Comparison of ENCODE assay signal across 17 mouse cellular contexts in genomic region chr7:64648947-64649607, GRCm38 (mm10).
DNase-seq lines count a peak whose midpoint lies in the region; ATAC-seq and TF ChIP-seq lines count a peak whose summit lies in the region.
"Had no signal": no experiment of that assay in that cellular context is flagged by ENCODE, and none has a peak within 500 bp of the region (broad histone marks: within the 10 kb centered on the region; RNA-seq: fewer than 3 reads in every experiment).

No protein-coding gene starts in this region.

- no peak overlapping the region for H3K4me2 ChIP-seq in hindbrain, embryonic 14.5 days (replicated peaks)
- no peak overlapping the region for H3K4me2 ChIP-seq in hindbrain, postnatal 0 days (ENCODE audit: low read depth, low read length)
- H3K4me2 ChIP-seq in midbrain, embryonic 15.5 days: no peak overlapping the region
- no peak overlapping the region for H3K4me2 ChIP-seq in liver, embryonic 15.5 days
- H3K4me2 ChIP-seq in stomach, postnatal 0 days (replicated peaks; ENCODE audit: low read depth): no peak overlapping the region
- H3K4me2 ChIP-seq: embryonic facial prominence, embryonic 15.5 days; forebrain, embryonic 15.5 days; limb, embryonic 15.5 days; midbrain, embryonic 12.5 days had no signal

- ATAC-seq in hindbrain, embryonic 14.5 days (ENCODE audit: low FRiP score): 0 out of 2 replicates have a peak, but pooled peaks have one; percentile 27
- ATAC-seq in hindbrain, postnatal 0 days: no peak
- peak; percentile 43; the same call in 1 of the 2 replicates for ATAC-seq in midbrain, embryonic 15.5 days (replicated peaks)
- peak; percentile 44; the same call in 1 of the 2 replicates for ATAC-seq in liver, embryonic 15.5 days (ENCODE audit: insufficient read depth)
- ATAC-seq in stomach, postnatal 0 days (ENCODE audit: low FRiP score, low TSS enrichment): no peak
- ATAC-seq: forebrain, embryonic 15.5 days had no signal

- DNase-seq in hindbrain, embryonic 14.5 days (ENCODE audit: low spot score): no peak
- DNase-seq in hindbrain, postnatal 0 days (ENCODE audit: low spot score): no peak
- no peak for DNase-seq in midbrain, embryonic 10.5 days (ENCODE audit: low spot score)
- peak; percentile 17 for DNase-seq in stomach, postnatal 0 days (ENCODE audit: low spot score)
- no peak for DNase-seq in layer of hippocampus, postnatal 25 days (ENCODE audit: extremely low spot score in 1 of 2, low spot score in 1 of 2)
- no peak for DNase-seq in cerebellum, adult 9-11 months
- DNase-seq: adrenal gland, postnatal 10 days; cerebellum, adult 2 months; gastrocnemius, postnatal 10 days; lung, postnatal 14 days; thymus, postnatal 14 days had no signal

- H3K9me3 ChIP-seq in hindbrain, embryonic 14.5 days (ENCODE audit: control insufficient read depth, low read length): no peaks in the 10 kb centered on the region
- H3K9me3 ChIP-seq in hindbrain, postnatal 0 days (ENCODE audit: low read length): no peaks in the 10 kb centered on the region
- H3K9me3 ChIP-seq in midbrain, embryonic 15.5 days: no peaks in the 10 kb centered on the region
- H3K9me3 ChIP-seq in midbrain, embryonic 10.5 days (replicated peaks): no peaks in the 10 kb centered on the region
- no peaks in the 10 kb centered on the region for H3K9me3 ChIP-seq in liver, embryonic 15.5 days (replicated peaks)
- H3K9me3 ChIP-seq in stomach, postnatal 0 days (ENCODE audit: control insufficient read depth, low read length): no peaks in the 10 kb centered on the region
- H3K9me3 ChIP-seq: embryonic facial prominence, embryonic 15.5 days; forebrain, embryonic 15.5 days; limb, embryonic 15.5 days; midbrain, embryonic 12.5 days had no signal

- H3K36me3 ChIP-seq in hindbrain, embryonic 14.5 days (replicated peaks; ENCODE audit: control insufficient read depth, insufficient read depth): no peaks in the 10 kb centered on the region
- no peaks in the 10 kb centered on the region for H3K36me3 ChIP-seq in hindbrain, postnatal 0 days (ENCODE audit: insufficient read depth, low read length)
- no peaks in the 10 kb centered on the region for H3K36me3 ChIP-seq in midbrain, embryonic 15.5 days (replicated peaks)
- no peaks in the 10 kb centered on the region for H3K36me3 ChIP-seq in midbrain, embryonic 10.5 days
- H3K36me3 ChIP-seq in liver, embryonic 15.5 days (replicated peaks): no peaks in the 10 kb centered on the region
- H3K36me3 ChIP-seq in stomach, postnatal 0 days (ENCODE audit: control insufficient read depth, insufficient read depth, low read length): no peaks in the 10 kb centered on the region
- H3K36me3 ChIP-seq: embryonic facial prominence, embryonic 15.5 days; forebrain, embryonic 15.5 days; limb, embryonic 15.5 days; midbrain, embryonic 12.5 days had no signal

- no peak for TF ChIP-seq CTCF in hindbrain, postnatal 0 days (IDR thresholded peaks at IDR 0.05; ENCODE audit: low read depth)
- TF ChIP-seq CTCF in stomach, postnatal 0 days (IDR thresholded peaks at IDR 0.05; ENCODE audit: low read depth): no peak

- H3K9ac ChIP-seq in hindbrain, embryonic 14.5 days: no peak overlapping the region
- no peak overlapping the region for H3K9ac ChIP-seq in hindbrain, postnatal 0 days (replicated peaks; ENCODE audit: low read length)
- no peak overlapping the region for H3K9ac ChIP-seq in midbrain, embryonic 15.5 days
- H3K9ac ChIP-seq in liver, embryonic 15.5 days: no peak overlapping the region
- no peak overlapping the region for H3K9ac ChIP-seq in stomach, postnatal 0 days (ENCODE audit: low read length)
- H3K9ac ChIP-seq: embryonic facial prominence, embryonic 15.5 days; forebrain, embryonic 15.5 days; limb, embryonic 15.5 days; midbrain, embryonic 12.5 days had no signal

- no peaks in the 10 kb centered on the region for H3K27me3 ChIP-seq in hindbrain, embryonic 14.5 days (ENCODE audit: control insufficient read depth, insufficient read depth, low read length)
- H3K27me3 ChIP-seq in hindbrain, postnatal 0 days (ENCODE audit: insufficient read depth, low read length): no peaks in the 10 kb centered on the region
- no peaks in the 10 kb centered on the region for H3K27me3 ChIP-seq in midbrain, embryonic 15.5 days (replicated peaks)
- H3K27me3 ChIP-seq in midbrain, embryonic 10.5 days (ENCODE audit: low read depth, poor library complexity, severe bottlenecking): no peaks in the 10 kb centered on the region
- H3K27me3 ChIP-seq in liver, embryonic 15.5 days: no peaks in the 10 kb centered on the region
- H3K27me3 ChIP-seq in stomach, postnatal 0 days (ENCODE audit: control insufficient read depth, insufficient read depth, low read length): no peaks in the 10 kb centered on the region
- H3K27me3 ChIP-seq: embryonic facial prominence, embryonic 15.5 days; forebrain, embryonic 15.5 days; limb, embryonic 15.5 days; midbrain, embryonic 12.5 days had no signal

- H3K4me1 ChIP-seq in hindbrain, embryonic 14.5 days (replicated peaks; ENCODE audit: control insufficient read depth, insufficient read depth, low read length): peaks cover 7% of the 10 kb centered on the region; the same call in 1 of the 2 replicates
- H3K4me1 ChIP-seq in hindbrain, postnatal 0 days (ENCODE audit: insufficient read depth, low read length): no peaks in the 10 kb centered on the region
- peaks cover 7% of the 10 kb centered on the region for H3K4me1 ChIP-seq in midbrain, embryonic 15.5 days
- H3K4me1 ChIP-seq in midbrain, embryonic 10.5 days: peaks cover 6% of the 10 kb centered on the region
- H3K4me1 ChIP-seq in liver, embryonic 15.5 days (replicated peaks): no peaks in the 10 kb centered on the region
- no peaks in the 10 kb centered on the region for H3K4me1 ChIP-seq in stomach, postnatal 0 days (replicated peaks; ENCODE audit: control insufficient read depth, insufficient read depth)
- H3K4me1 ChIP-seq: embryonic facial prominence, embryonic 15.5 days; limb, embryonic 15.5 days had no signal

- H3K4me3 ChIP-seq in hindbrain, embryonic 14.5 days (replicated peaks; ENCODE audit: low read length): no peak overlapping the region
- H3K4me3 ChIP-seq in hindbrain, postnatal 0 days (ENCODE audit: low read length): no peak overlapping the region
- H3K4me3 ChIP-seq in midbrain, embryonic 15.5 days: no peak overlapping the region
- H3K4me3 ChIP-seq in midbrain, embryonic 10.5 days: no peak overlapping the region
- H3K4me3 ChIP-seq in liver, embryonic 15.5 days (replicated peaks): no peak overlapping the region
- H3K4me3 ChIP-seq in stomach, postnatal 0 days (ENCODE audit: low read depth, low read length): no peak overlapping the region
- H3K4me3 ChIP-seq: embryonic facial prominence, embryonic 15.5 days; forebrain, embryonic 15.5 days; limb, embryonic 15.5 days; midbrain, embryonic 12.5 days had no signal

- TF ChIP-seq EP300 in stomach, postnatal 0 days (optimal IDR thresholded peaks at IDR 0.05): no peak

- H3K27ac ChIP-seq in hindbrain, embryonic 14.5 days: no peak overlapping the region
- no peak overlapping the region for H3K27ac ChIP-seq in hindbrain, postnatal 0 days
- H3K27ac ChIP-seq in midbrain, embryonic 15.5 days: peak overlapping the region; percentile 21; the same call in 1 of the 2 replicates
- no peak overlapping the region for H3K27ac ChIP-seq in midbrain, embryonic 10.5 days (replicated peaks)
- H3K27ac ChIP-seq in liver, embryonic 15.5 days (replicated peaks): no peak overlapping the region
- H3K27ac ChIP-seq in stomach, postnatal 0 days (replicated peaks): no peak overlapping the region
- H3K27ac ChIP-seq: embryonic facial prominence, embryonic 15.5 days; forebrain, embryonic 15.5 days; limb, embryonic 15.5 days; midbrain, embryonic 12.5 days had no signal

- WGBS in hindbrain, embryonic 14.5 days: 57% methylated on average over 10 of the region's 10 CpGs
- whole genome bisulfite sequencing in hindbrain, postnatal 0 days: 64% methylated on average over 10 of the region's 10 CpGs
- 58% methylated on average over 10 of the region's 10 CpGs for WGBS in midbrain, embryonic 15.5 days
- WGBS in midbrain, embryonic 10.5 days: 87% methylated on average over 10 of the region's 10 CpGs
- WGBS in liver, embryonic 15.5 days (ENCODE audit: insufficient replicate concordance): 56% methylated on average over 10 of the region's 10 CpGs
- 51% methylated on average over 10 of the region's 10 CpGs for WGBS in stomach, postnatal 0 days

Comparison
In these comparisons a context has a peak if more than half of its experiments do, and no peak if none do; other contexts are left out.
1. ATAC-seq: peak in hindbrain, embryonic 14.5 days (single experiment), midbrain, embryonic 15.5 days (single experiment) and liver, embryonic 15.5 days (single experiment); none in hindbrain, postnatal 0 days (single experiment) and stomach, postnatal 0 days (single experiment).